Mouse (Mus musculus): ENCODE data around the gene Gm10382. TPM values are rescaled to one million over a fixed set of nuclear protein-coding genes. Genes with fewer than 3 reads are reported as not detected.
"Not testable (repeated sequence)": the region's sequence is repeated elsewhere in the genome, so short reads cannot be mapped to it uniquely, and the experiment has no call there.

The Gm10382 gene
- total RNA-seq, 1 experiment = 0.98 TPM

GRCm38 (mm10) chr5:125384512-125385214 lies 4.5 kb upstream of the Gm10382 start:
- H3K9me3 ChIP-seq (ENCODE audit: control insufficient read depth, insufficient read depth, low read depth, low read length) = no peaks in the 10 kb centered on the region
- H3K9ac ChIP-seq (ENCODE audit: insufficient read depth, low read depth, low read length, poor library complexity, severe bottlenecking) = no peak overlapping the region
- H3K4me3 ChIP-seq (ENCODE audit: insufficient read depth in 1 of 2, low read depth in 1 of 2, low read length in 2 of 2, poor library complexity in 1 of 2, severe bottlenecking in 1 of 2) = no peak overlapping the region
- H3K4me1 ChIP-seq (ENCODE audit: control insufficient read depth in 2 of 2, insufficient read depth in 2 of 2, low read length in 2 of 2, poor library complexity in 1 of 2) = no peaks in the 10 kb centered on the region
- in situ Hi-C loops (cut with MboI; ENCODE audit: low sequenced_read_pairs in 2 of 2, unreplicated experiment in 2 of 2) = no loop called here
- H3K36me3 ChIP-seq (ENCODE audit: control insufficient read depth, insufficient read depth, low read length, poor library complexity, severe bottlenecking) = peaks cover 23% of the 10 kb centered on the region
- DNase-seq (ENCODE audit: low read depth, low spot score) = no peak
- TF ChIP-seq HCFC1 (IDR thresholded peaks at IDR 0.05; ENCODE audit: borderline replicate concordance, insufficient read depth, low read length) (no peak), ZNF384 (IDR thresholded peaks at IDR 0.05; ENCODE audit: low read depth, low read length) (no peak), MAFK (IDR thresholded peaks at IDR 0.05; ENCODE audit: insufficient read depth, low read depth, low read length) (no peak), ZC3H11A (IDR thresholded peaks at IDR 0.05; ENCODE audit: borderline replicate concordance, low read depth, low read length) (no peak), CHD2 (IDR thresholded peaks at IDR 0.05; ENCODE audit: low read depth, low read length) (no peak)
- no peak overlapping the region for H3K27ac ChIP-seq (ENCODE audit: insufficient read depth, low read depth, low read length, poor library complexity, severe bottlenecking)

GRCm38 (mm10) chr5:125385215-125385940 lies 3.7 kb upstream of the Gm10382 start:
- TF ChIP-seq ZC3H11A (IDR thresholded peaks at IDR 0.05; ENCODE audit: borderline replicate concordance, low read depth, low read length) = no peak
- TF ChIP-seq ZNF384 (IDR thresholded peaks at IDR 0.05; ENCODE audit: low read depth, low read length) = no peak
- no peak for TF ChIP-seq HCFC1 (IDR thresholded peaks at IDR 0.05; ENCODE audit: borderline replicate concordance, insufficient read depth, low read length)
- no peak; the same call in 1 of the 2 replicates for TF ChIP-seq CHD2 (IDR thresholded peaks at IDR 0.05; ENCODE audit: low read depth, low read length)
- no peak for TF ChIP-seq MAFK (IDR thresholded peaks at IDR 0.05; ENCODE audit: insufficient read depth, low read depth, low read length)
- in situ Hi-C loops (cut with MboI; ENCODE audit: low sequenced_read_pairs in 2 of 2, unreplicated experiment in 2 of 2) = no loop called here
- H3K4me1 ChIP-seq (ENCODE audit: control insufficient read depth in 2 of 2, insufficient read depth in 2 of 2, low read length in 2 of 2, poor library complexity in 1 of 2) = no peaks in the 10 kb centered on the region
- H3K9ac ChIP-seq (ENCODE audit: insufficient read depth, low read depth, low read length, poor library complexity, severe bottlenecking) = no peak overlapping the region
- DNase-seq (ENCODE audit: low read depth, low spot score) = no peak
- H3K4me3 ChIP-seq (ENCODE audit: insufficient read depth in 1 of 2, low read depth in 1 of 2, low read length in 2 of 2, poor library complexity in 1 of 2, severe bottlenecking in 1 of 2) = no peak overlapping the region
- H3K27ac ChIP-seq (ENCODE audit: insufficient read depth, low read depth, low read length, poor library complexity, severe bottlenecking) = no peak overlapping the region
- H3K9me3 ChIP-seq (ENCODE audit: control insufficient read depth, insufficient read depth, low read depth, low read length) = no peaks in the 10 kb centered on the region
- H3K36me3 ChIP-seq (ENCODE audit: control insufficient read depth, insufficient read depth, low read length, poor library complexity, severe bottlenecking) = peaks cover 23% of the 10 kb centered on the region

- H3K4me3 ChIP-seq (ENCODE audit: insufficient read depth in 1 of 2, low read depth in 1 of 2, low read length in 2 of 2, poor library complexity in 1 of 2, severe bottlenecking in 1 of 2); H3K4me1 ChIP-seq (ENCODE audit: control insufficient read depth in 2 of 2, insufficient read depth in 2 of 2, low read length in 2 of 2, poor library complexity in 1 of 2); in situ Hi-C loops (cut with MboI; ENCODE audit: low sequenced_read_pairs in 2 of 2, unreplicated experiment in 2 of 2); H3K9me3 ChIP-seq (ENCODE audit: control insufficient read depth, insufficient read depth, low read depth, low read length); H3K27ac ChIP-seq (ENCODE audit: insufficient read depth, low read depth, low read length, poor library complexity, severe bottlenecking); H3K9ac ChIP-seq (ENCODE audit: insufficient read depth, low read depth, low read length, poor library complexity, severe bottlenecking); DNase-seq (ENCODE audit: low read depth, low spot score): not testable (repeated sequence)
- H3K36me3 ChIP-seq (ENCODE audit: control insufficient read depth, insufficient read depth, low read length, poor library complexity, severe bottlenecking) = peaks cover 23% of the 10 kb centered on the region
These were observed 1.8 kb upstream of the Gm10382 start for GRCm38 (mm10) chr5:125387295-125387694.

- no peaks in the 10 kb centered on the region for H3K9me3 ChIP-seq (ENCODE audit: control insufficient read depth, insufficient read depth, low read depth, low read length)
- peak overlapping the region; percentile 98; the same call in 1 of the 2 replicates for H3K27ac ChIP-seq (ENCODE audit: insufficient read depth, low read depth, low read length, poor library complexity, severe bottlenecking)
- in situ Hi-C loops (cut with MboI; ENCODE audit: low sequenced_read_pairs in 2 of 2, unreplicated experiment in 2 of 2) = no loop called here
- no peaks in the 10 kb centered on the region; a peak in 2 of 4 replicates for H3K4me1 ChIP-seq (ENCODE audit: control insufficient read depth in 2 of 2, insufficient read depth in 2 of 2, low read length in 2 of 2, poor library complexity in 1 of 2)
- DNase-seq (ENCODE audit: low read depth, low spot score) = no peak
- H3K4me3 ChIP-seq (ENCODE audit: insufficient read depth in 1 of 2, low read depth in 1 of 2, low read length in 2 of 2, poor library complexity in 1 of 2, severe bottlenecking in 1 of 2) = peak overlapping the region; percentile 85 to 92
- peaks cover 23% of the 10 kb centered on the region for H3K36me3 ChIP-seq (ENCODE audit: control insufficient read depth, insufficient read depth, low read length, poor library complexity, severe bottlenecking)
- peak overlapping the region; percentile 95; the same call in 1 of the 2 replicates for H3K9ac ChIP-seq (ENCODE audit: insufficient read depth, low read depth, low read length, poor library complexity, severe bottlenecking)
- no peak for TF ChIP-seq MAFK (IDR thresholded peaks at IDR 0.05; ENCODE audit: insufficient read depth, low read depth, low read length)
- TF ChIP-seq ZNF384 (IDR thresholded peaks at IDR 0.05; ENCODE audit: low read depth, low read length) = no peak
- TF ChIP-seq HCFC1 (IDR thresholded peaks at IDR 0.05; ENCODE audit: borderline replicate concordance, insufficient read depth, low read length) = no peak
- no peak for TF ChIP-seq CHD2 (IDR thresholded peaks at IDR 0.05; ENCODE audit: low read depth, low read length)
- no peak for TF ChIP-seq ZC3H11A (IDR thresholded peaks at IDR 0.05; ENCODE audit: borderline replicate concordance, low read depth, low read length)
These were observed 597 bp upstream of the Gm10382 start for GRCm38 (mm10) chr5:125388358-125389092.

Measured in ES-E14 (cell line).